Mouse (Mus musculus) ES-E14 (cell line): ENCODE results near the gene Mylip.

ENCODE experiments used
- HCFC1 ChIP-seq: IDR thresholded peaks from 2 replicates; pipeline ENCODE4 v1.6.1; 2012; ENCODE audit warnings: low read length, inconsistent platforms, borderline replicate concordance; ENCODE audit not compliant: insufficient read depth
- MAFK ChIP-seq: IDR thresholded peaks from 2 replicates; pipeline ENCODE4 v1.6.1; 2014; ENCODE audit warnings: mild to moderate bottlenecking, low read depth, low read length, inconsistent platforms; ENCODE audit not compliant: insufficient read depth
- ZC3H11A ChIP-seq: IDR thresholded peaks from 2 replicates; pipeline ENCODE4 v1.6.1; 2012; ENCODE audit warnings: low read depth, mild to moderate bottlenecking, inconsistent platforms, low read length, borderline replicate concordance
- ZNF384 ChIP-seq: IDR thresholded peaks from 2 replicates; pipeline ENCODE4 v1.6.1; 2012; ENCODE audit warnings: low read depth, low read length, inconsistent platforms

GRCm38 (mm10) chr13:45452437-45452836 lies 62.9 kb downstream of the Mylip start:
- TF ChIP-seq MAFK (no peak), HCFC1 (no peak), ZC3H11A (no peak), ZNF384 (no peak)
